In genomic region chr17:28421071-28421470, GRCm38 (mm10) we compare ENCODE assay signal across 11 mouse cellular contexts. TPM values are rescaled to one million over a fixed set of nuclear protein-coding genes. Genes with fewer than 3 reads are reported as not detected.
DNase-seq lines count a peak whose midpoint lies in the region; ATAC-seq and TF ChIP-seq lines count a peak whose summit lies in the region.
"Had no signal": no experiment of that assay in that cellular context is flagged by ENCODE, and none has a peak within 500 bp of the region (broad histone marks: within the 10 kb centered on the region; RNA-seq: fewer than 3 reads in every experiment).

No protein-coding gene starts in this region.

- TF ChIP-seq POLR2A in spleen, adult 2 months (IDR thresholded peaks at IDR 0.05; ENCODE audit: low read depth, low read length): no peak

- peak overlapping the region; percentile 65 for H3K9ac ChIP-seq in heart, embryonic 13.5 days
- no peak overlapping the region for H3K9ac ChIP-seq in lung, embryonic 14.5 days
- no peak overlapping the region for H3K9ac ChIP-seq in forebrain, postnatal 0 days

- no peak overlapping the region for H3K4me3 ChIP-seq in heart, embryonic 13.5 days
- H3K4me3 ChIP-seq in spleen, adult 2 months (ENCODE audit: extremely low read depth, insufficient read depth, insufficient read length): no peak overlapping the region
- no peak overlapping the region for H3K4me3 ChIP-seq in lung, embryonic 14.5 days (ENCODE audit: low read depth, low read length)
- no peak overlapping the region for H3K4me3 ChIP-seq in forebrain, postnatal 0 days (ENCODE audit: low read depth, low read length)

- H3K27me3 ChIP-seq in heart, embryonic 13.5 days (replicated peaks): no peaks in the 10 kb centered on the region
- H3K27me3 ChIP-seq in spleen, adult 2 months (ENCODE audit: control insufficient read depth, insufficient read depth, low read length): no peaks in the 10 kb centered on the region
- no peaks in the 10 kb centered on the region for H3K27me3 ChIP-seq in lung, embryonic 14.5 days (ENCODE audit: insufficient read depth, low read length)
- H3K27me3 ChIP-seq in forebrain, postnatal 0 days (ENCODE audit: insufficient read depth, low read length): no peaks in the 10 kb centered on the region

- H3K9me3 ChIP-seq in heart, embryonic 13.5 days: no peaks in the 10 kb centered on the region
- H3K9me3 ChIP-seq in lung, embryonic 14.5 days (ENCODE audit: low read depth, low read length): no peaks in the 10 kb centered on the region
- no peaks in the 10 kb centered on the region for H3K9me3 ChIP-seq in forebrain, postnatal 0 days (ENCODE audit: low read length)

- DNase-seq in heart, adult 11 months: no peak
- DNase-seq in spleen, adult 2 months (ENCODE audit: low read depth in 1 of 2, low spot score in 2 of 2): no peak
- DNase-seq in spleen, adult 12 weeks (ENCODE audit: low spot score): no peak
- DNase-seq in lung, embryonic 14.5 days: peak; percentile 39
- no peak for DNase-seq in adrenal gland, postnatal 25 days
- no peak for DNase-seq in thymus, postnatal 25 days
- no peak for DNase-seq in forebrain, postnatal 0 days
- DNase-seq: cerebellum, postnatal 36 days had no signal

- H3K36me3 ChIP-seq in heart, embryonic 13.5 days: peaks cover 3% of the 10 kb centered on the region; the same call in 1 of the 2 replicates
- H3K36me3 ChIP-seq in spleen, adult 2 months (ENCODE audit: control insufficient read depth, insufficient read depth, low read length): no peaks in the 10 kb centered on the region; the same call in 1 of the 2 replicates
- peaks cover 6% of the 10 kb centered on the region for H3K36me3 ChIP-seq in lung, embryonic 14.5 days (ENCODE audit: insufficient read depth)
- no peaks in the 10 kb centered on the region; the same call in 1 of the 2 replicates for H3K36me3 ChIP-seq in forebrain, postnatal 0 days (ENCODE audit: insufficient read depth)

- peaks cover 29% of the 10 kb centered on the region for H3K4me1 ChIP-seq in heart, embryonic 13.5 days
- H3K4me1 ChIP-seq in spleen, adult 2 months (ENCODE audit: control insufficient read depth, insufficient read depth, insufficient read length): peaks cover 8% of the 10 kb centered on the region; the same call in 1 of the 2 replicates
- H3K4me1 ChIP-seq in lung, embryonic 14.5 days (ENCODE audit: insufficient read depth): no peaks in the 10 kb centered on the region
- H3K4me1 ChIP-seq in forebrain, postnatal 0 days (ENCODE audit: insufficient read depth): no peaks in the 10 kb centered on the region

- peak overlapping the region; percentile 83 for H3K27ac ChIP-seq in heart, embryonic 13.5 days (replicated peaks)
- H3K27ac ChIP-seq in spleen, adult 2 months (ENCODE audit: insufficient read depth, low read length): peak overlapping the region; percentile 68
- peak overlapping the region; percentile 71 for H3K27ac ChIP-seq in lung, embryonic 14.5 days (ENCODE audit: low read depth)
- H3K27ac ChIP-seq in forebrain, postnatal 0 days (ENCODE audit: low read depth, low read length): no peak overlapping the region

- no peak for ATAC-seq in heart, embryonic 13.5 days (ENCODE audit: extremely low read depth, insufficient number of reproducible peaks, low FRiP score, low TSS enrichment)
- peak; percentile 28; the same call in 1 of the 2 replicates for ATAC-seq in lung, embryonic 14.5 days (ENCODE audit: insufficient read depth)
- no peak for ATAC-seq in forebrain, postnatal 0 days

- H3K4me2 ChIP-seq in heart, embryonic 13.5 days: peak overlapping the region; percentile 58
- H3K4me2 ChIP-seq in lung, embryonic 14.5 days: no peak overlapping the region
- no peak overlapping the region for H3K4me2 ChIP-seq in forebrain, postnatal 0 days (ENCODE audit: low read depth)

- TF ChIP-seq CTCF in spleen, adult 2 months (IDR thresholded peaks at IDR 0.05; ENCODE audit: extremely low read depth, insufficient read depth, insufficient read length, insufficient replicate concordance): no peak
- TF ChIP-seq CTCF in lung, embryonic 14.5 days (IDR thresholded peaks at IDR 0.05; ENCODE audit: low read depth): no peak
- TF ChIP-seq CTCF in forebrain, postnatal 0 days (IDR thresholded peaks at IDR 0.05; ENCODE audit: low read depth): no peak

- 57% methylated on average over 5 of the region's 5 CpGs for WGBS in heart, embryonic 13.5 days
- 84% methylated on average over 5 of the region's 5 CpGs for WGBS in spleen, adult 2 months
- WGBS in lung, embryonic 14.5 days: 65% methylated on average over 5 of the region's 5 CpGs
- 89% methylated on average over 5 of the region's 5 CpGs for WGBS in forebrain, postnatal 0 days

RNA-seq across cellular contexts. Expression of gene Tulp1, which starts 56.0 kb away (rescaled TPM):
- 4.1 TPM in 2 replicates for polyA plus RNA-seq in heart, embryonic 13.5 days (2015; fragmentation: Nextera tagmentation; extraction: Ambion mirVana)
- 0.15 and 0.25 TPM in 2 replicates for polyA plus RNA-seq in spleen, adult 2 months (2012; rRNA removed)
- 3.0 and 3.6 TPM in 2 replicates for polyA plus RNA-seq in lung, embryonic 14.5 days (2014; fragmentation: Nextera tagmentation; extraction: Ambion mirVana)
- not detected in 2 replicates for total RNA-seq in adrenal gland, postnatal 25 days (2021)
- 1.2 and 1.8 TPM in 2 replicates for total RNA-seq in forebrain, postnatal 0 days (2014; rRNA removed)
- 0.86 and 1.5 TPM in 2 replicates for polyA plus RNA-seq in forebrain, postnatal 0 days (2015; fragmentation: Nextera tagmentation; extraction: Ambion mirVana)
- total RNA-seq: granulocyte monocyte progenitor cell, adult 5-6 weeks; layer of hippocampus, postnatal 14 days had no signal
